Mouse (Mus musculus) right cerebral cortex, postnatal 36 days (tissue): ENCODE measurements around the gene Rps12.
"Not testable (repeated sequence)": the region's sequence is repeated elsewhere in the genome, so short reads cannot be mapped to it uniquely, and the experiment has no call there.

ENCODE experiments used
- DNase-seq, 2 experiments: peaks; one replicate each; pipeline ENCODE4 v3.0.0; 2022; ENCODE audit warnings: low spot score in 2 of 2, mixed read lengths in 1 of 2

Gene Rps12

DNA sequence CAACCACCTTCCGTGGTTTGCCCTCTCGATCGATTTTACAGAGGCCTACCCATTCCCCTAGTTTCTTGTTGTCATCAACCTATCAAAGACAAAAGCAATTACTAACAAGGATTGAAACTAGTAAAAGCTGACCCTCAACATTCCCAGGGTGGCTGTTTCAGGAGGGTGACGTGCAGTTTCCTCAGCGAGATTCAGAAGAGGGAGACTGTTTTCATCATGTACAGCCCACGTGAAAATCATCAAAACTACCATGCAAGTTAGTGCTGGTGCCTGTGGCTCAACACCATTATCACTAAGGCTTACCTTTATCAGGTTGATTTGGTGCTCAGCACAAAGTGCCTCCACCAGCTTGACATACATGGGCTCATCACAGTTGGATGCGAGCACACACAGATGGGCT is 1.5 kb downstream of the Rps12 start:
- not testable (repeated sequence) for DNase-seq

DNA sequence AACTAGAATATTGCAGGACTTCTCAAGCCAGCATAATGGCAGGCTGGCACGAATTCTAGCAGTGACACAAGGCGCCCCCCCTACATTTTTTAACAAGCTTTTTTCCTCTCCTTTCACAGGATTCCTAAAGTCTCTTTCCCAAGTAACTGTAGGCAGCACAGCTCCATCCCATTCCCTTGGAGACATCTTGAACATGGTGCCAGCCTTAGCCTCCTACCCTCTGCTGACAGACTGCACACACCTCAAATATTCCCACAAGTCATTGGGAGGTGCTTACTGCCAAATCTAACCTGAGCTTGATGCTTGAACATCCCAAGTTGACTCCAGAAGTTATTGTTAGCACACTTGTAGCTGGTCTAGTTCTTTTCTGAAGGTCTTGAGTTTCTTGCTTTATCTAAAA is 3.0 kb downstream of the Rps12 start:
- no peak for DNase-seq

DNA sequence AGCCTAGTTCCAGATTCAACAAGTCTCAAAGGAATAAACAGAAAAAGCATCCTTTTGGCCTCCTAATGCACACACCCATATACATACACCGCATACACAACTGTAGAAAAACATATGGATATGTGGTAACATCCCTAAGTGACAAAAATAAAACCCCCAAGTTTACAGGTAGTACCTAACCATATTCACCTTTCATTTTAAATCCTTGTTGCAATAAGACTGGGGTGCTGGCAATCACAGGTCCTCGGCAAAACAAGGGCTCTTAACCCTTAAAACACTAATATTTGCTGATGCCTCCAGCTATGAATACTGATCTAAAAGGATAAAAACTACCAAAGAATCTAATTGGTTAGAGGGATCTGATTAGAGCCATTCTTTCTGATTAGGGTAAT is 3.6 kb downstream of the Rps12 start:
- DNase-seq = no peak

DNA sequence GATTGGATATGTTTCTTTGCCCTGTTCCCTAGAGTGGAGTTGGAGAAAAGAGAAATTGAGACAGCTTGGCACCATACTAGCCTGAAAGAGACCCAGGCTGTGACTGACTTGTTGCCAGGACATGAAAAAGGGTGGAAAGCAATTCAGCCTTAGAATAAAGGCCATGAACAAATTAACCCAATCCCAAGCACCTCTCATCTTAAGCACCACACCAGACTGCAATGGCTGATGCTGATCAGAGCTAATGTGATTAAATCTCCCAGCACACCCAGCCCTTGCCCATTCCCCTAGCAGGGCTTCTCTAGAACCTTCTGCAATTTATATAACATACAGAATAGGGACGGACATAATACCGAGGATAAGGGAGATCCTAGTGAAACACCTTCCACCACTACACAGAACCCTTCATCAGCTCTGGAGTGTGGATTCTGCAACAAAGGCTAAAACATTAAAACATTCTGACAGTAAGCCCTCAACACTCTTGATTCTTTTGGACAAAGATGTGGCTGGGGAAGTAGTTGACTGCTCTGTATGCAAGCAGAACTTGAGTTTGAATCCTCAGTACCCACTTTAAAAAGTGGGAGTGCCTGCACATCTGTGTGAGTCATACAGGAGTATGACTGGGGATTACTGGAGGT is 4.1 kb downstream of the Rps12 start:
- no peak for DNase-seq

DNA sequence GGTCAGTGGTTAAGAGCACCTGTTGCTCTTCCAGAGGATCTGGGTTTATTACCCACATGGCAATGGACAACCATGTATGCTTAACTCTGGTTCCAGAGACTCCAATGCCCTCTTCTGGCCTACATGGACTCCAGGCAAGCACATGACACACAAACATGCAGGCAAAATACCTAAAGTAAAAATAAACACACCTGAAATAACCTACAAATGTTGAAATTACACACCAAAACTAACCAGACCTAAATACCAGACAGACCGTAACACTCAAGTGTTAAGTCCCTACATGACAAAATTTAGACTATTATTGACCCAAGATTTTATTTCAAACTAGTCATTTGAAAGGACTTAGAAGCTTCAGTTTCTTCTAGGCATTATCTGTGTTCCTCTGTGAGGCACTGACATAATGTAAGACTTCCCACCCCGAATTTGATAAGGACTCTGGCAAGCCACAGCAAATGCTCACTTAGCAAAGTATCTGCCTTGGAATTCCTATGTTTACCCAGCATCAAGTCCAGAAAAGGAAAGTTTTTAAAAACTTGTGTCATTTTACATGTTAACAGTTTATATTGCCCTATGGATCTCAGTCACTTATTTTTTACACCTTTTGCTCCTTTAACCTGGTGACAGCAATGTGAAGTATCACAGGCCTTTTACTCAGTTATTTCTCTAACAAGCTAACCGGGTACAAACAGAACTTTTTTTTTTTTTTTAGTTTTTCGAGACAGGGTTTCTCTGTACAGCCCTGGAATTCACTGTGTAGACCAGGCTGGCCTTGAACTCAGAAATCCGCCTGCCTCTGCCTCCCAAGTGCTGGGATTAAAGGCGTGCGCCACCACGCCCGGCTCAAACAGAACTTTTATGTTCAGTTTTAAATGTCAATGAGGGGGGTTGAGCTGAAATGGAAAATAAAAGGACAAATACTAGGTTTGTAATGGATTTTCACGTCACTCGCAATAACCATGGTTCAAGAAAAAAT is 5.0 kb downstream of the Rps12 start:
- no peak for DNase-seq

DNA sequence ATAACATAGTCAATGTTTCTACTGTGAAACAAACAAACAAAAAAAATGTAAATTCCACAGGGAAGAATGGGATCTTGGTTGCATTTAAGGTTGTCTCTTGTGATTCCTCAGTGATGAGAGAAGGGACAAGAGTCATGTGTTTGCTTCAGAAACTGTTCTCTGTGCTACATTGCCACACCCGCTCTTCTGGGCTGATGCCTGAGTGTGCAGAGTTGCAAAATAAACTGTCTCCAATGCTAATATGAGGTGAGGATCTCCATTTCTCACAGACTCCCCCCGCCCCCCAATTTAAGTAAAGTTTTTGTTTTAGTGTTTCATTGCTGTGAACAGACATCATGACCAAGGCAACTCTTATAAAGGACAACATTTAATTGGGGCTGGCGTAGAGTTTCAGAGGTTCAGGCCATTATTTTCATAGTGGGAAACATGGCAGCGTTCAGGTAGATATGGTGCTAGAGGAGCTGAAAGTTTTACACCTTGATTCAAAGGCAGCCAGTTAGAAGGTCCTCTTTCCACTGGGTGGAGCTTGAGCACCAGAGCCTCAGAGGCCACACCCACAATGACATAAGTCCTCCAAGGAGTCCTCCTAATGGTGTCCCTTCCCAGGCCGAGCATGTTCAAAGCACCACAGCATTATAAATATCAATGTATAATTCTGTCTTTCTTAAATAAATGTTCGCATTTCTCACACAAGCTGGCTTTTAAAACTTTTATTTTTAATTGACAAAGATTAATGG is 6.4 kb downstream of the Rps12 start:
- DNase-seq = no peak

DNA sequence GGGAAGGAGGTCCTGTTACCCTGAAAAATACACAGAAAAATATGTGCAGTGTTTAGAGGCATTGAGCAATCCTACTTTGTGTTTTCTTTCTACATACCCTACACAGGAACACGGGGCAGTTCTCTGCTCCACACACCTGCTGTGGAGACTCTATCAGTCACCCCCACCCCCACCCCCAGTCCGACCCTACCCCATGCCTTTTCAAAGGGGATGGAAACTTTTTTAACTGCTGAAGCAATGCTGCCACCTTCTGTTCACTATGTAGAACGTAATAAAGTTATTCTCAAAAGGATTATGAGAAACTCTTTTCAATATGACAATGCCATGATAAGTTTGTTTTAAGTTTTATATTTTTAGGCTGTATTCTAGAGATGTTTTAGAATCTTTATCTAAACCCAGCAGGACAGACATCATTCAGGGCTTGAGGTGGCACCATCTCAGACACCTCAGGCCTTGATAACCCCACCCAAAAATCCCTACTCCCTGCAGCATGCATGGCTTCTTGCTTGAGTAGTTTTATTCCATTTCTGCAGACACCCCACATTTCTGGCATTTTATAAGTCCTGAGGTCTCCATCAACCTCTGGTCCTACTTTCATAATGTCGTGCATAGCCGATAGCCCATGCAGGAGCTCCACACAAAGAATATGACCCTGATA is 9.7 kb downstream of the Rps12 start:
- DNase-seq = no peak

DNA sequence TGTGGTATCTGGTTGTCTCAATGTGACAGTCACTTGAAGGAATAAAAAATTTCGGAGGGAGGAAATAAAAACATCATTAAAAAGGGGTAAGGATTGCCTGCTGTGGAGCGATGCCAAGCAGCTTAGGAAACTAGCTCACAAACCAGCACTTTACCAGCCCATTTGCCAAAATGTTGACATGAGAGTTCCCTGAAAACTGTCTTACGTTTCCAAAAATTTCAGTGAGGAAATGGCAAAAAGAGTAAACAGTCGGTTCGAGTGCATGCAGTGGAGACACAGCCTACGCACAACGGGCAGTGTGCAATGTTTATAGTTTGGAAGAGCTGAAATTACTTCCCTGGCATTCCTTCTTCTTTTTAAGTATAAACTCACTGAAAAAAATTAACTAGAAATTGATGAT is 32.9 kb downstream of the Rps12 start:
- no peak for DNase-seq
